Mouse (Mus musculus) small intestine, adult 2 months (tissue): ENCODE measurements around the gene Kdm4a. TPM values are rescaled to one million over a fixed set of nuclear protein-coding genes. Genes with fewer than 3 reads are reported as not detected.

Experiments used
- H3K27ac ChIP-seq: fragments of 200-500 bp; 2 replicates; pipeline ENCODE4 v1.5.1; 2012; ENCODE audit warnings: low read depth, low read length, control low read depth, inconsistent platforms; ENCODE audit not compliant: insufficient read depth
- H3K27me3 ChIP-seq: fragments of 200-500 bp; 2 replicates; pipeline ENCODE4 v1.6.1; 2012; ENCODE audit warnings: mild to moderate bottlenecking, moderate library complexity, low read length, inconsistent platforms; ENCODE audit not compliant: control insufficient read depth, insufficient read depth
- H3K36me3 ChIP-seq: fragments of 200-500 bp; 2 replicates; pipeline ENCODE4 v1.6.1; 2012; ENCODE audit warnings: mild to moderate bottlenecking, low read length, control low read depth, inconsistent platforms; ENCODE audit not compliant: control insufficient read depth, insufficient read depth
- H3K4me1 ChIP-seq: fragments of 200-500 bp; 2 replicates; pipeline ENCODE4 v1.6.1; 2012; ENCODE audit warnings: low read length, inconsistent platforms, mixed read lengths; ENCODE audit not compliant: control insufficient read depth, insufficient read depth, insufficient read length
- H3K4me3 ChIP-seq: fragments of 200-500 bp; 2 replicates; pipeline ENCODE4 v1.5.1; 2012; ENCODE audit warnings: low read depth, mild to moderate bottlenecking, control low read depth, inconsistent platforms, low read length, moderate library complexity
- CTCF ChIP-seq: fragments of 200-500 bp; IDR thresholded peaks from 2 replicates; pipeline ENCODE4 v1.5.1; 2012; ENCODE audit warnings: low read depth, mild to moderate bottlenecking, control low read depth, inconsistent platforms, low read length, moderate library complexity, mixed read lengths; ENCODE audit not compliant: insufficient replicate concordance, insufficient read length; ENCODE audit errors: extremely low read depth
- POLR2A ChIP-seq: fragments of 200-500 bp; IDR thresholded peaks from 2 replicates; pipeline ENCODE4 v1.6.1; 2012; ENCODE audit warnings: low read depth, mild to moderate bottlenecking, control low read depth, inconsistent platforms, low read length, moderate library complexity
- WGBS: fragments of 180-500 bp; shearing (Covaris S2); methylation state at CpG from one replicate; pipeline ENCODE4 v1.1.7; 2018; 5-methylcytosine and 5-hydroxymethylcytosine counted together
- polyA plus RNA-seq: library from polyadenylated mRNA; depleted of rRNA; stranded (reverse); fragments of >200 nt; gene quantifications from 2 replicates; pipeline ENCODE4 v1.2.3, GENCODE M21; 2012; rRNA removed

Kdm4a gene
- polyA plus RNA-seq, 1 experiment = 21.9 TPM

DNA sequence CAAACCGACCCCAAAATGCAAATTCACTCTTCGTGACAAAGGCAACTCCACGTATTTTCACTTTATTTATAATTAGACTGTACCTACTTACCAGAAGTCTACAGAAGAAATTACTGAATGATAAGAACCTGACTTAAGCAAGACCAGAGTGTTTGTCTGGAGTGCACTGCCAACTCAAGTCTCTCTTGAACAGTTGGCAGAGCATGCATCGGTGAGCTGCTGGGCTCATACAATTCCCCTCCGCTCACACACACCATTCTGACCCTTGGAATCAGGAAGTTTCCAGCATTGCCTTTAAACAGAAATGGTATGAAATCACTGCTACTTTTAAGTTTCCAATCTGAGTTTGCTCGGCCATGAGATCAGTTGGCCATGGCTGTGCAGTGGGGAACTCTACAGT is 81.3 kb downstream of the Kdm4a start:
- no peak for TF ChIP-seq POLR2A
- no peak for TF ChIP-seq CTCF
- Histone ChIP-seq H3K36me3 (no peaks in the 10 kb centered on the region), H3K27ac (no peak overlapping the region), H3K4me3 (no peak overlapping the region), H3K27me3 (no peaks in the 10 kb centered on the region), H3K4me1 (no peaks in the 10 kb centered on the region)
- 76% methylated on average over 6 of the region's 6 CpGs for WGBS

DNA sequence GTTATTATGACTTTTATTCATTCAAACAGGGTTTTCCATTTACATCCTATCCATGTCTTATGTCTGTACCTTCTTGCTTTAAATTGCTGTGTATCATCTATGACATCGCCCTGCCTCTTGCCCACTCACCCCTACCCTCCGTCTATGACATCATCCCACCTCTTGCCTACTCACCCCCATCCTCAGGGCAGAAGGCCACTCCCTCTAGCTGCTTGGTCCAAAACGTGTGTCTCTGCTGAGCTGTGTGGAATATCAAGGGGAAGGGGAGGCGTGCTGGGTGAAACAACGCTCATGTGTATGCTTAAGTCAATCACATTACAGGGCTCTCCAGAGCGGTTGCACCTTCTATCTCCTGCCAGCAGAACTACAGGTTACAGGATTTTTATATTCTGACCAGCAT is 83.8 kb downstream of the Kdm4a start:
- Histone ChIP-seq H3K4me1 (no peaks in the 10 kb centered on the region), H3K27me3 (no peaks in the 10 kb centered on the region), H3K4me3 (no peak overlapping the region), H3K36me3 (no peaks in the 10 kb centered on the region), H3K27ac (no peak overlapping the region)
- TF ChIP-seq CTCF (no peak), POLR2A (no peak)
- WGBS = 82% methylated on average over 6 of the region's 6 CpGs

DNA sequence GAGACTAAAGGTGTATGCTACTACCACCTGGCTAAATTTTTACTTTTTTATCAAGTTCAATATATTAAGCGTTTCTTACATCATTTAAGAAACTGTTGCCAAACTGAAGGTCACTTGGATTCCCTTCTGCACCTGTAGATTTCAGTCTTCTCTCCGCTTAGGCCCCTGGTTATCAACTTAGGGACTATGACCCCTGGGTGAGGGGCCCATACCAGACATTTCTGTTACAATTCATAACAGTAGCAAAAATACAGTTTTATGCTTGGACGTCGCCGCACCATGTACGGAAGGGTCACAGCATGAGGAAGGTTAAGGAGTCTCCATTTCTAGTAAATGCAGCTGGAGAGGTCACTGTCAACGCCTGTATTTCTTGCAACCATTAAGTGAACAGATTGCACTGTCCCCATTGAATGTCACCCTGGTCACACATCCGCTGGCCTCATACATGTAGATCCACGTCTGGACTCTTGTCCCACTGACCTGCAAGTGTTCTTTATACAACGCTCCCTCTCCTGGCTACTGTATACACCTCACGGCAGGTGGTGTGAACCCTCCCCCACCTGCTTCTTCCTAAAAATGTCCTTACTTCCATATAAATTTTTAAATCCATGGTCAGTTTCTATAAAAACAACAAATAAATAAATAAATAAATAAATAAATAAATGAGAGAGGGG is 86.9 kb downstream of the Kdm4a start:
- no peaks in the 10 kb centered on the region for H3K4me1 ChIP-seq
- H3K4me3 ChIP-seq = no peak overlapping the region
- WGBS = 88% methylated on average over 11 of the region's 11 CpGs
- no peaks in the 10 kb centered on the region for H3K36me3 ChIP-seq
- no peaks in the 10 kb centered on the region for H3K27me3 ChIP-seq
- no peak for TF ChIP-seq CTCF
- TF ChIP-seq POLR2A = no peak
- no peak overlapping the region for H3K27ac ChIP-seq

DNA sequence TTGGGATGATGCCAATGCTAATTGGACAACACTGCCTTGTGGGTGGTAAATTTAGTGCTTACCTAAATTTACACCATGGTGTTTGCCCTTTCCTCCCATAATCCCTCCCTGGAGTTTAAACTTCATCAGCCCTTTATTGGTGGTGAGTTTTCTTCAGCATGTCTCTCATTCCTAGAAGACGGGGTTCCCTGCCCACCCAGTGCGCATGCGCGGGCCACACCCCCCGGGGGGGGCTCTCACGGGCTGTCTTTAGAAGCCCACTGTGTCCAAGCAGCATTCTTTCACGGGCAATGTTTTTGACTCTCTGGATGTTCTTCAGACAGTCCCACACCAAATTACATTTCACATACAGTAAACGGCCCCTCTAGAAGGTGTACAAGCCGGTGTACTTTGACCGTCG is 89.4 kb downstream of the Kdm4a start:
- no peak overlapping the region for H3K27ac ChIP-seq
- H3K4me1 ChIP-seq = no peaks in the 10 kb centered on the region
- no peaks in the 10 kb centered on the region for H3K36me3 ChIP-seq
- H3K4me3 ChIP-seq = no peak overlapping the region
- no peak for TF ChIP-seq CTCF
- no peak for TF ChIP-seq POLR2A
- no peaks in the 10 kb centered on the region for H3K27me3 ChIP-seq
- WGBS = 83% methylated on average over 11 of the region's 11 CpGs

DNA sequence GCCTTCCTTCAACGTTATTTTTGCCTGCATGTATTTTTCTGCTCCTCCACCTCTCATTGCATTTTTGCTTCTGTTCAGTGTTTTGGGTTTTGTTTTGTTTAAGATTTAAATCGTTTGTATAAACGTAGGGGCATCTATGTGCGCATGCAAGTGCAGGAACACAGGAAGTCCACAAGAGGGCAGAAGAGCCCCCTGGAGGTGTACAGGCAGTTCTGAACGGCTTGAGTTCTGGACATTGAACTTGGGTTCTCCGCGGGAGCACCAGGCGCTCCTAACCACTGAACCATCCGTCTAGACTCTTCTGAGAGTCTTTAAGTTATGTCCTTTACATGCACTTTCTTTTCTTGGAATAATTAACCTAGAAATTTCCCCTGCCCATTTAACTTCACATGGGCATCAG is 89.9 kb downstream of the Kdm4a start:
- H3K27me3 ChIP-seq = no peaks in the 10 kb centered on the region
- TF ChIP-seq POLR2A (no peak), CTCF (peak; percentile 86)
- H3K36me3 ChIP-seq = no peaks in the 10 kb centered on the region
- H3K4me3 ChIP-seq = no peak overlapping the region
- no peak overlapping the region for H3K27ac ChIP-seq
- WGBS = 27% methylated on average over 9 of the region's 9 CpGs
- no peaks in the 10 kb centered on the region for H3K4me1 ChIP-seq

DNA sequence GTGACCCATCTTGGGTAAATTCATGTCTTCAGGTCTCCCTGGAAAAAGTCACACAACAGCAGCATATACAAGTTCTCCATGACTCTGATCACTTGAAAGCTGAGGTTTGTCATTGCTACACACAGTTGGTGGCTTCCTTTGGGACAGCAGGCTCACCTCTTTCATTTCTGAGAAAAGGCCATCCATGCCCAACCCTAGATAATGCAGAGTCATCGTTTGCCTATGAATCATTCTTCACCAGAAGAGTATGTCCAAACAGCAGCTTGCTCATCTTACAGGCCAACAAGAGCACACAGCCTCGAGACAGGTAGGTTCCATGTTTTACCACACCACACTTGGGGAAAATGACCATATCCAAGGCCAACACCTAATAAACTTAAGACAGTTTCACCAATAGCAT is 91.1 kb downstream of the Kdm4a start:
- H3K4me3 ChIP-seq = no peak overlapping the region
- H3K4me1 ChIP-seq = no peaks in the 10 kb centered on the region
- 58% methylated on average over 2 of the region's 2 CpGs for WGBS
- no peaks in the 10 kb centered on the region for H3K27me3 ChIP-seq
- no peaks in the 10 kb centered on the region for H3K36me3 ChIP-seq
- H3K27ac ChIP-seq = no peak overlapping the region
- TF ChIP-seq CTCF (no peak), POLR2A (no peak)

Other genes starting within 250 kb of the Kdm4a start
- 6.6 and 8.1 TPM in 2 replicates for gene St3gal3, start 45.1 kb downstream of the Kdm4a start, polyA plus RNA-seq
- gene Ptprf, start 111.4 kb upstream of the Kdm4a start, polyA plus RNA-seq = 133 and 257 TPM in 2 replicates
- gene Szt2, start 229.2 kb upstream of the Kdm4a start, polyA plus RNA-seq = 18.5 and 35.1 TPM in 2 replicates
- 10.7 and 19.5 TPM in 2 replicates for gene Med8, start 229.3 kb upstream of the Kdm4a start, polyA plus RNA-seq
- 128 and 324 TPM in 2 replicates for gene Elovl1, start 248.1 kb upstream of the Kdm4a start, polyA plus RNA-seq